16 mouse cellular contexts compared by ENCODE assay signal in the genomic region with DNA sequence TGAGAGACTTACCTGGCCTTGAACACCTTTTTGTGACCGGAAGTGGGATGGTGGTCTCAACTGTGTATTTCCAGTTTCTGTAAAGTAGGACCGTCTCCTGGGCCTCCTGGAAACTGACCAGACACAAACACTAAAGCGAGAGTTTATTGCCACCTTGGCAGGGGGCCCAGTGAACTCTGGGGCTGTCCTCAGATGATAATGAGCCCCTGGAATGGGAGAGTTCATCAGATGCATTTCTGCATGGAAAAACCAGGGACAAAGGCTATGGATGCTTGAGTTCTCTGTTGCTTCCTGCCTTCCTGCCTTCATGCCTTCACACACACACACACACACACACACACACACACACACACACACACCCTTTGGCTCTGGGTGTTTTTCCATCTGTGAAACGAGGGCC. TPM values are rescaled to one million over a fixed set of nuclear protein-coding genes. Genes with fewer than 3 reads are reported as not detected.
A peak's percentile ranks its signal among the peaks of the same experiment; 100 is the strongest.
DNase-seq lines count a peak whose midpoint lies in the region; ATAC-seq and TF ChIP-seq lines count a peak whose summit lies in the region.
"Had no signal": no experiment of that assay in that cellular context is flagged by ENCODE, and none has a peak within 500 bp of the region (broad histone marks: within the 10 kb centered on the region; RNA-seq: fewer than 3 reads in every experiment).

No protein-coding gene starts in this region.

- no peaks in the 10 kb centered on the region for H3K9me3 ChIP-seq in heart, embryonic 12.5 days (replicated peaks)
- H3K9me3 ChIP-seq in midbrain, embryonic 13.5 days = no peaks in the 10 kb centered on the region
- no peaks in the 10 kb centered on the region for H3K9me3 ChIP-seq in midbrain, embryonic 11.5 days (ENCODE audit: control insufficient read depth, low read length)
- no peaks in the 10 kb centered on the region for H3K9me3 ChIP-seq in hindbrain, embryonic 16.5 days (ENCODE audit: control insufficient read depth, low read length)
- no peaks in the 10 kb centered on the region for H3K9me3 ChIP-seq in midbrain, postnatal 0 days (ENCODE audit: low read length)
- H3K9me3 ChIP-seq in liver, embryonic 11.5 days (ENCODE audit: control insufficient read depth, low read length) = no peaks in the 10 kb centered on the region
- H3K9me3 ChIP-seq: heart, embryonic 10.5 days; liver, embryonic 15.5 days had no signal

- H3K4me2 ChIP-seq in heart, embryonic 12.5 days = 0 out of 2 replicates have a peak overlapping the region, but pooled peaks have one; percentile 4
- H3K4me2 ChIP-seq in midbrain, embryonic 13.5 days (replicated peaks) = peak overlapping the region; percentile 89
- H3K4me2 ChIP-seq in midbrain, embryonic 11.5 days = no peak overlapping the region
- peak overlapping the region; percentile 98 for H3K4me2 ChIP-seq in hindbrain, embryonic 16.5 days (ENCODE audit: low read length)
- H3K4me2 ChIP-seq in midbrain, postnatal 0 days (ENCODE audit: low read depth, low read length, poor library complexity, severe bottlenecking) = peak overlapping the region; percentile 98
- H3K4me2 ChIP-seq in liver, embryonic 11.5 days = no peak overlapping the region

- peaks cover 50% of the 10 kb centered on the region for H3K27me3 ChIP-seq in heart, embryonic 12.5 days (replicated peaks)
- H3K27me3 ChIP-seq in midbrain, embryonic 13.5 days = peaks cover 38% of the 10 kb centered on the region
- H3K27me3 ChIP-seq in midbrain, embryonic 11.5 days (ENCODE audit: control insufficient read depth, insufficient read depth, low read length) = peaks cover 15% of the 10 kb centered on the region
- peaks cover 16% of the 10 kb centered on the region for H3K27me3 ChIP-seq in hindbrain, embryonic 16.5 days (replicated peaks; ENCODE audit: control insufficient read depth, insufficient read depth, low read length)
- 0 out of 2 replicates have a peak, but pooled peaks cover 7% of the 10 kb centered on the region for H3K27me3 ChIP-seq in midbrain, postnatal 0 days (ENCODE audit: insufficient read depth, low read length)
- peaks cover 54% of the 10 kb centered on the region for H3K27me3 ChIP-seq in liver, embryonic 11.5 days (replicated peaks; ENCODE audit: control insufficient read depth, insufficient read depth, low read length)

- no peak for ATAC-seq in heart, embryonic 12.5 days (ENCODE audit: insufficient number of reproducible peaks, low FRiP score)
- ATAC-seq in midbrain, embryonic 13.5 days = no peak
- ATAC-seq in midbrain, embryonic 11.5 days (ENCODE audit: low FRiP score) = no peak
- no peak for ATAC-seq in hindbrain, embryonic 16.5 days
- no peak for ATAC-seq in midbrain, postnatal 0 days (ENCODE audit: low FRiP score)
- no peak for ATAC-seq in monocyte, adult 5-6 weeks (replicated peaks; ENCODE audit: insufficient number of reproducible peaks, low FRiP score, low TSS enrichment, poor library complexity, severe bottlenecking)
- no peak for ATAC-seq in liver, embryonic 11.5 days (replicated peaks; ENCODE audit: low FRiP score)

- no peak overlapping the region for H3K9ac ChIP-seq in heart, embryonic 12.5 days
- no peak overlapping the region for H3K9ac ChIP-seq in midbrain, embryonic 13.5 days (replicated peaks)
- H3K9ac ChIP-seq in midbrain, embryonic 11.5 days (ENCODE audit: low read length) = no peak overlapping the region
- H3K9ac ChIP-seq in hindbrain, embryonic 16.5 days (ENCODE audit: low read depth, low read length) = peak overlapping the region; percentile 17
- H3K9ac ChIP-seq in midbrain, postnatal 0 days (replicated peaks; ENCODE audit: low read length, poor library complexity, severe bottlenecking) = no peak overlapping the region
- no peak overlapping the region for H3K9ac ChIP-seq in liver, embryonic 11.5 days (ENCODE audit: low read depth, low read length)
- H3K9ac ChIP-seq: liver, embryonic 15.5 days had no signal

- H3K27ac ChIP-seq in heart, embryonic 12.5 days (ENCODE audit: poor library complexity, severe bottlenecking) = no peak overlapping the region
- no peak overlapping the region for H3K27ac ChIP-seq in midbrain, embryonic 13.5 days
- H3K27ac ChIP-seq in midbrain, embryonic 11.5 days (ENCODE audit: low read depth, low read length) = no peak overlapping the region
- no peak overlapping the region for H3K27ac ChIP-seq in hindbrain, embryonic 16.5 days (ENCODE audit: low read depth, low read length)
- no peak overlapping the region for H3K27ac ChIP-seq in midbrain, postnatal 0 days (ENCODE audit: low read depth, low read length)
- H3K27ac ChIP-seq in liver, embryonic 11.5 days (ENCODE audit: low read depth, low read length) = no peak overlapping the region
- H3K27ac ChIP-seq: heart, embryonic 10.5 days; liver, embryonic 15.5 days had no signal

- peaks cover 31% of the 10 kb centered on the region for H3K4me1 ChIP-seq in heart, embryonic 12.5 days (replicated peaks)
- peaks cover 39% of the 10 kb centered on the region for H3K4me1 ChIP-seq in midbrain, embryonic 13.5 days (replicated peaks)
- H3K4me1 ChIP-seq in midbrain, embryonic 11.5 days (ENCODE audit: control insufficient read depth, insufficient read depth, low read length) = peaks cover 14% of the 10 kb centered on the region
- H3K4me1 ChIP-seq in hindbrain, embryonic 16.5 days (ENCODE audit: control insufficient read depth, insufficient read depth, low read depth, low read length) = peaks cover 36% of the 10 kb centered on the region
- H3K4me1 ChIP-seq in midbrain, postnatal 0 days (ENCODE audit: insufficient read depth, low read length) = no peaks in the 10 kb centered on the region; the same call in 1 of the 2 replicates
- no peaks in the 10 kb centered on the region; the same call in 1 of the 2 replicates for H3K4me1 ChIP-seq in liver, embryonic 11.5 days (replicated peaks; ENCODE audit: control insufficient read depth, insufficient read depth, low read length)

- no peak overlapping the region for H3K4me3 ChIP-seq in heart, embryonic 12.5 days
- H3K4me3 ChIP-seq in midbrain, embryonic 13.5 days (replicated peaks) = no peak overlapping the region
- H3K4me3 ChIP-seq in midbrain, embryonic 11.5 days (ENCODE audit: low read depth, low read length) = no peak overlapping the region
- H3K4me3 ChIP-seq in hindbrain, embryonic 16.5 days (ENCODE audit: low read length) = no peak overlapping the region
- no peak overlapping the region for H3K4me3 ChIP-seq in midbrain, postnatal 0 days (ENCODE audit: low read depth, low read length)
- no peak overlapping the region for H3K4me3 ChIP-seq in liver, embryonic 11.5 days (ENCODE audit: low read depth, low read length)
- H3K4me3 ChIP-seq: erythroblast, embryonic 14.5 days; heart, embryonic 10.5 days; liver, embryonic 15.5 days had no signal

- no peak for DNase-seq in heart, postnatal 14 days
- DNase-seq in midbrain, embryonic 11.5 days (ENCODE audit: low spot score, missing footprints) = no peak
- DNase-seq in midbrain, postnatal 0 days (ENCODE audit: low spot score) = no peak
- DNase-seq in liver, embryonic 11.5 days (ENCODE audit: low spot score) = no peak
- DNase-seq: cerebellum, adult 9-11 months; gastrocnemius, postnatal 10 days; layer of hippocampus, adult 9-11 months; thymus, postnatal 25 days had no signal

- intact Hi-C loops in heart, postnatal 14 days (cut with DNase I) = no loop called here

- TF ChIP-seq CTCF in midbrain, postnatal 0 days (IDR thresholded peaks at IDR 0.05) = no peak

- no peaks in the 10 kb centered on the region for H3K36me3 ChIP-seq in heart, embryonic 12.5 days
- H3K36me3 ChIP-seq in midbrain, embryonic 13.5 days = no peaks in the 10 kb centered on the region
- H3K36me3 ChIP-seq in midbrain, embryonic 11.5 days (ENCODE audit: control insufficient read depth, insufficient read depth, low read length) = no peaks in the 10 kb centered on the region
- H3K36me3 ChIP-seq in hindbrain, embryonic 16.5 days (ENCODE audit: control insufficient read depth, insufficient read depth, low read length) = no peaks in the 10 kb centered on the region
- no peaks in the 10 kb centered on the region for H3K36me3 ChIP-seq in midbrain, postnatal 0 days (ENCODE audit: insufficient read depth, low read length)
- H3K36me3 ChIP-seq in liver, embryonic 11.5 days (ENCODE audit: control insufficient read depth, insufficient read depth, low read length) = no peaks in the 10 kb centered on the region
- H3K36me3 ChIP-seq: G1E; heart, embryonic 10.5 days; liver, embryonic 15.5 days had no signal

- 33% methylated on average over 4 of the region's 4 CpGs for WGBS in heart, embryonic 12.5 days
- WGBS in midbrain, embryonic 13.5 days = 44% methylated on average over 4 of the region's 4 CpGs
- WGBS in midbrain, embryonic 11.5 days = 58% methylated on average over 4 of the region's 4 CpGs
- WGBS in hindbrain, embryonic 16.5 days = 42% methylated on average over 4 of the region's 4 CpGs
- WGBS in midbrain, postnatal 0 days = 50% methylated on average over 4 of the region's 4 CpGs
- 53% methylated on average over 4 of the region's 4 CpGs for WGBS in liver, embryonic 11.5 days

RNA-seq across cellular contexts. Expression of a gene that starts 1.8 kb away (rescaled TPM):
- 7.0 and 7.7 TPM in 2 replicates for polyA plus RNA-seq in heart, embryonic 12.5 days (2016; fragmentation: Nextera tagmentation; extraction: Ambion mirVana)
- total RNA-seq in heart, postnatal 14 days (2021) = 1 to 10 TPM; 5.3 to 5.8 TPM
- polyA plus RNA-seq in midbrain, embryonic 13.5 days (2015; fragmentation: Nextera tagmentation; extraction: Ambion mirVana) = 9.8 and 12.3 TPM in 2 replicates
- 11.1 and 12.4 TPM in 2 replicates for polyA plus RNA-seq in midbrain, embryonic 11.5 days (2014; fragmentation: Nextera tagmentation; extraction: Ambion mirVana)
- polyA plus RNA-seq in hindbrain, embryonic 16.5 days (2015; fragmentation: Nextera tagmentation; extraction: Ambion mirVana) = 22.7 and 23.5 TPM in 2 replicates
- 42.4 and 46.3 TPM in 2 replicates for total RNA-seq in midbrain, postnatal 0 days (2014; rRNA removed)
- polyA plus RNA-seq in midbrain, postnatal 0 days (2015; fragmentation: Nextera tagmentation; extraction: Ambion mirVana) = 34.3 and 43.3 TPM in 2 replicates
- 6.0 to 7.8 TPM (median 6.9 TPM) in 3 replicates for total RNA-seq in monocyte, adult 5-6 weeks (2017)
- polyA plus RNA-seq in liver, embryonic 11.5 days (2014; fragmentation: Nextera tagmentation; extraction: Ambion mirVana) = 7.8 and 8.4 TPM in 2 replicates

Comparison
In these comparisons a context has a peak if more than half of its experiments do, and no peak if none do; other contexts are left out.
1. H3K4me2 ChIP-seq: peak in heart, embryonic 12.5 days (single experiment), midbrain, embryonic 13.5 days (single experiment), hindbrain, embryonic 16.5 days (single experiment) and midbrain, postnatal 0 days (single experiment); none in midbrain, embryonic 11.5 days (single experiment) and liver, embryonic 11.5 days (single experiment).